Mouse (Mus musculus) heart, adult 2 months (tissue): ENCODE results near the gene Pde8a. TPM values are rescaled to one million over a fixed set of nuclear protein-coding genes. Genes with fewer than 3 reads are reported as not detected.
"Not testable (repeated sequence)": the region's sequence is repeated elsewhere in the genome, so short reads cannot be mapped to it uniquely, and the experiment has no call there.

Source experiments
- DNase-seq, 2 experiments: peaks; one replicate each; pipeline ENCODE4 v3.0.0; 2021
- H3K27ac ChIP-seq: fragments of 200-600 bp; 2 replicates; pipeline ENCODE4 v1.8.1; 2022
- H3K27me3 ChIP-seq: fragments of 200-500 bp; 2 replicates; pipeline ENCODE4 v1.6.1; 2012; ENCODE audit warnings: mild to moderate bottlenecking, low read length, inconsistent platforms, mixed read lengths; ENCODE audit not compliant: control insufficient read depth, insufficient read depth
- H3K36me3 ChIP-seq: fragments of 200-500 bp; 2 replicates; pipeline ENCODE4 v1.6.1; 2012; ENCODE audit warnings: low read length, inconsistent platforms; ENCODE audit not compliant: control insufficient read depth, insufficient read depth
- H3K4me1 ChIP-seq: fragments of 200-500 bp; 2 replicates; pipeline ENCODE4 v1.6.1; 2011; ENCODE audit warnings: low read length; ENCODE audit not compliant: control insufficient read depth, insufficient read depth
- H3K4me3 ChIP-seq: fragments of 200-600 bp; 2 replicates; pipeline ENCODE4 v1.8.1; 2022
- H3K79me2 ChIP-seq: fragments of 200-500 bp; replicated peaks from 2 replicates; pipeline ENCODE4 v1.6.1; 2012; ENCODE audit warnings: mild to moderate bottlenecking, inconsistent platforms, low read length, moderate library complexity, mixed read lengths; ENCODE audit not compliant: control insufficient read depth, insufficient read depth
- H3K9ac ChIP-seq: fragments of 200-500 bp; 2 replicates; pipeline ENCODE4 v1.6.1; 2012; ENCODE audit warnings: low read depth, mild to moderate bottlenecking, control low read depth, inconsistent platforms, low read length, mixed read lengths
- CTCF ChIP-seq: fragments of 200-600 bp; IDR thresholded peaks from 2 replicates; pipeline ENCODE4 v1.8.1; 2022; ENCODE audit warnings: antibody characterized with exemption, mild to moderate bottlenecking, moderate library complexity
- EP300 ChIP-seq: fragments of 200-500 bp; IDR thresholded peaks from 2 replicates; pipeline ENCODE4 v1.6.1; 2011; ENCODE audit warnings: low read depth, low read length, control low read depth; ENCODE audit not compliant: insufficient read depth
- POLR2A ChIP-seq: fragments of 200-500 bp; IDR thresholded peaks from 2 replicates; pipeline ENCODE4 v1.6.1; 2011; ENCODE audit warnings: mild to moderate bottlenecking, low read depth, low read length, control low read depth; ENCODE audit not compliant: insufficient read depth
- WGBS: fragments of 180-500 bp; shearing (Covaris S2); methylation state at CpG from one replicate; pipeline ENCODE4 v1.1.7; 2018; 5-methylcytosine and 5-hydroxymethylcytosine counted together
- intact Hi-C: fragments of 180-260 bp; cut with DNase I; formaldehyde crosslinking; loops from one replicate; pipeline ENCODE4 v1.15.1; 2025
- polyA plus RNA-seq: library from polyadenylated mRNA; depleted of rRNA; stranded (reverse); fragments of >200 nt; gene quantifications from 2 replicates; pipeline ENCODE4 v1.2.3, GENCODE M21; 2012
- total RNA-seq, 2 experiments: library from RNA; stranded (reverse); gene quantifications; 2 replicates each; pipeline ENCODE4 v1.2.3; 2021

Gene Pde8a
- total and polyA plus RNA-seq, 3 experiments = 7.8 to 13.0 (median 12.2) TPM

DNA sequence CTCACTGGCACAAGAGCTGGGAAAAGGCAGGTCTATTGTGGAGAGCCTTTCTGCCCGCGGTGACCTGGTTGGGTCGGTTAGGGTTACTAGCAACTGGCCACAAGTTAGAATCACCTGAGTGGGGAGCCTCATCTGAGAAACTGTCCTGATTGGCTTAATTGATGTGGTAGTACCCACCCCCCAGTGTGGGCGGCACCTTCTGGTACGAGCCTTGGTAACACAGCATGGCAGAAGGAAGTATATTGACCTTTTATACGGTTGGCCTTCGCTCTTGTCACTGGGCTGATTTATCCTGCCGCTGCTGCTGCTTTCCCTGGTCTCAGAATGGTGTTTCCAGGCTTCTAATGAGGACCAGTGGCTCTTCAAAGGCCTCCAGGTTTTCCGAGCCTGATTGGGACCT, 24.2 kb upstream of the Pde8a start:
- intact Hi-C loops = no loop called here
- Histone ChIP-seq H3K4me3 (no peak overlapping the region), H3K36me3 (no peaks in the 10 kb centered on the region), H3K4me1 (no peaks in the 10 kb centered on the region), H3K27me3 (no peaks in the 10 kb centered on the region), H3K9ac (no peak overlapping the region), H3K79me2 (no peaks in the 10 kb centered on the region), H3K27ac (no peak overlapping the region)
- DNase-seq = no peak
- TF ChIP-seq EP300 = no peak
- TF ChIP-seq CTCF = no peak
- no peak for TF ChIP-seq POLR2A
- 74% methylated on average over 9 of the region's 9 CpGs for WGBS

DNA sequence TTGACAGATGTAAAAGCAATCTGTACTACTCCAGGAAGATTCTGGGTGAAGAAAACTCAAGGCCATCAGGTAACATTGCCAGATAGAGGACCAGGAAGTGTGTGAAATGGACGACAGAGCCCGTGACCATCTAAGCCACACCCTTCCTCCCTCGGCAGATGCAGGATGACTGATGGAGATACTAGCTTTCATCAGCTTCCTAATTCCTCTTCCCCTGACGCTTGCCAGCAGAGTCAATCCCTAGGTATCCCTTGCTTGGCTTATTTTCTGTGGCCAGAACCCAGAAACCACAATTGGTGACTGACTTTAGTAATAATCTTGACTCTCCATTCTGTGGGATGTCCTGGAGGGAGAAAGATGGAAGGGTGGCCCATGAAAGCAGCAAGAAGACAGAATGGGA, 17.9 kb upstream of the Pde8a start:
- no peak for DNase-seq
- Histone ChIP-seq H3K36me3 (no peaks in the 10 kb centered on the region), H3K79me2 (no peaks in the 10 kb centered on the region), H3K9ac (no peak overlapping the region), H3K27me3 (no peaks in the 10 kb centered on the region), H3K27ac (no peak overlapping the region), H3K4me1 (no peaks in the 10 kb centered on the region), H3K4me3 (no peak overlapping the region)
- WGBS = 22% methylated on average over 4 of the region's 4 CpGs
- TF ChIP-seq POLR2A = no peak
- TF ChIP-seq EP300 = no peak
- intact Hi-C loops = no loop called here

DNA sequence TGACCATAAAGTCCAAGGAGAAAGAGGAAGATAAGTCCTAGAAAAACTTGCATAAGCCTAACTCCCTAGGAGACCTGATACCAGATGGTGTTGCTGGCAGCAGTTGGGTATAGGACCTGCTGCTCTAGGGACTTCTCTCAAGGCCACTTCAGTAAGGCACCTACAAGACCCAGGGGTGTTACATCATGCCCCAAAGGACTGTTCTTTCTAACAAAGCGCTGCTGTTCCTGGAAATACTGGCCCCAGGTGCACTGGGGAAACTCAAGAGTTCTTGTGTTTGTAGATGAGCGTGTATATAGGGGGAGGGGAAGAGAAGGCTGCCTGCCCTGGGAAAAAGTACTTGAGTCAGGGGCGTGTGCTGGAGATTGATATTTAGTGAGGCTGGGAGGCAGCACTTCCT, 16.6 kb upstream of the Pde8a start:
- WGBS = 83% methylated on average over 3 of the region's 3 CpGs
- TF ChIP-seq POLR2A (no peak), EP300 (no peak), CTCF (no peak)
- intact Hi-C loops = no loop called here
- Histone ChIP-seq H3K4me3 (no peak overlapping the region), H3K4me1 (no peaks in the 10 kb centered on the region), H3K79me2 (no peaks in the 10 kb centered on the region), H3K27me3 (no peaks in the 10 kb centered on the region), H3K27ac (no peak overlapping the region), H3K9ac (no peak overlapping the region), H3K36me3 (no peaks in the 10 kb centered on the region)
- no peak for DNase-seq

DNA sequence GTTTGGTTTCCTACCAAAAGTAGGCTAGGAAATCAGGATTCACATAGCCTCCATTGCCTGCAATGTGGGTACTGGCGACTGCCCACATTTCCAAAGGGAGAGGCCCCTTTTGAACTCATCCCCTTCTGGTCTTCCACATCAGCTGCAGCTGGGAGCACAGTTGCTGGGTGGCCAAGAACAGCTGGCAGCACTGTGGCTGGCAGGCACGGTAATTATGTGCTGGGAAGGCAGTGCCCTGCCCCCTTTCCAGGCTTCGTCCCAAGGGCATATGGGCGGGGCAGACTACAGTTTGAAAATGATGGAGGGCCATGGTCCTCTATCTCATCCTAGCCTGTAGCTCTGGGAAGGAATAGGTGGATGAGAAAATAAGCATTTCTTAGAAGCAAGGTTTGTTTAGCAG, 14.9 kb upstream of the Pde8a start:
- H3K36me3 ChIP-seq = no peaks in the 10 kb centered on the region
- no peak overlapping the region for H3K27ac ChIP-seq
- DNase-seq = peak; percentile 20 to 28
- intact Hi-C loops = no loop called here
- WGBS = 39% methylated on average over 4 of the region's 4 CpGs
- no peaks in the 10 kb centered on the region for H3K4me1 ChIP-seq
- TF ChIP-seq EP300 = no peak
- TF ChIP-seq POLR2A = no peak
- TF ChIP-seq CTCF = no peak
- H3K4me3 ChIP-seq = no peak overlapping the region
- H3K27me3 ChIP-seq = no peaks in the 10 kb centered on the region
- H3K9ac ChIP-seq = no peak overlapping the region
- no peaks in the 10 kb centered on the region for H3K79me2 ChIP-seq

DNA sequence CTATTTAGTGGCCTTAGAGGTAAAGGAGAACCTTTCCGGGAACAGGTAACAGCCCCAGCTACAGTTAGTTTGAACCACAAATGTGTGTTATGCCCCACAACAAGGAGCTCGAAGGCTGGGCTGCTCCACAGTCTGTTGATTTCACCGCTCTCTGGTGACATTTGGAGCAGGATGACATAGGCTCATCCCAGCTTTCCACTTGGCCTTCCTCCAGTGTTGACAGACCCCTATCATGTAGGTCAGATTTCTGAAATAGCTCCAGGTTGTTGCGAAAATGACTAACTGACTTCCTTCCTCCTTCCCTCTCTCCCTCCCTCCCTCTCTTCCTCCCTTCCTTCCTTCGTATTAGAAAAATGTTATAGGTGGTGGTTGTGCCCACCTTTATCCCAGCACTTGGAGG, 14.3 kb upstream of the Pde8a start:
- Histone ChIP-seq H3K9ac (no peak overlapping the region), H3K4me3 (no peak overlapping the region), H3K79me2 (no peaks in the 10 kb centered on the region), H3K27ac (no peak overlapping the region), H3K27me3 (no peaks in the 10 kb centered on the region), H3K4me1 (no peaks in the 10 kb centered on the region), H3K36me3 (no peaks in the 10 kb centered on the region)
- intact Hi-C loops = no loop called here
- no peak for DNase-seq
- WGBS = 41% methylated on average over 5 of the region's 5 CpGs
- TF ChIP-seq CTCF (no peak), POLR2A (no peak), EP300 (no peak)

DNA sequence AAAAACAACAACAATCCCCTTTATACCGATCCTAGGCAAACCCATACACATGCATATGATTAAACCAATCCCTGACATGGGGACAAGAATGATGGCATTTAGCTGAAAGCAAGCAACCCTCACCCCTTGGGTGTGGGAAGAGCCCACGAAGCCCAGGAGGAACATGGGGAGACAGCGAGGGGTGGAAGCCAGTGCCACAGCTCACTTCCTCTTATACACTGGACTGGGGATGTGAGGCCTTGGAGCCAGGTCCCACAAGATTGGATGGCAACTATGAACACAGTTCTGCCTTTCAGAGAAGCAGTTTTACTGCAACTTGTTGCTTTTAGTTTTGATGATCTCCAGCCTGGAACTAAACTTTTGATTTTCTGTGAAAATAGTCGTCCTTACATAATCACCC, 13.6 kb upstream of the Pde8a start:
- Histone ChIP-seq H3K4me3 (no peak overlapping the region), H3K27me3 (no peaks in the 10 kb centered on the region), H3K4me1 (no peaks in the 10 kb centered on the region), H3K27ac (no peak overlapping the region), H3K79me2 (no peaks in the 10 kb centered on the region), H3K9ac (no peak overlapping the region), H3K36me3 (no peaks in the 10 kb centered on the region)
- DNase-seq = no peak
- intact Hi-C loops = no loop called here
- WGBS = 44% methylated on average over 4 of the region's 4 CpGs
- TF ChIP-seq POLR2A (no peak), CTCF (no peak), EP300 (no peak)

DNA sequence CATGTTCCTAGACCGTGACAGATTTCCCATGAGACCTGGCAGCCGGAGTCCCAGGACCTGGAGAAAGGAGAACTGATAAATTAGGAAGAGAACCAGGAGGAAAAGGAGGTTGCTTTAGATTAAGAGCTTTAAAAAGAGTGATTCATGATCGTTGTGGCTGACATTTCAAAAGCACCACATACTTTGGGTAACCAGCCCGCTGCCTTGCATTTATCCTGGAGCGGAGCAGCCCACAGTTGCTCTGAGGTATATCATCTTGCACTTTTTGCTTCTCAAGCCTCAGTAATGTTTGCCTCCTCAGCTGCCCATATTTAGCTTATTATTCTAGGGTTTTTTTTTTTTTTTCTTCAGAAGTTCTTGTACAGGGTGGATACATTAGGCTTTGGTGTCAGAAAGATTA, 11.0 kb upstream of the Pde8a start:
- 68% methylated on average over 5 of the region's 5 CpGs for WGBS
- DNase-seq = no peak
- Histone ChIP-seq H3K27me3 (no peaks in the 10 kb centered on the region), H3K79me2 (no peaks in the 10 kb centered on the region), H3K27ac (no peak overlapping the region), H3K4me1 (no peaks in the 10 kb centered on the region), H3K9ac (no peak overlapping the region), H3K4me3 (no peak overlapping the region), H3K36me3 (no peaks in the 10 kb centered on the region)
- intact Hi-C loops = no loop called here
- TF ChIP-seq CTCF (no peak), EP300 (no peak), POLR2A (no peak)

DNA sequence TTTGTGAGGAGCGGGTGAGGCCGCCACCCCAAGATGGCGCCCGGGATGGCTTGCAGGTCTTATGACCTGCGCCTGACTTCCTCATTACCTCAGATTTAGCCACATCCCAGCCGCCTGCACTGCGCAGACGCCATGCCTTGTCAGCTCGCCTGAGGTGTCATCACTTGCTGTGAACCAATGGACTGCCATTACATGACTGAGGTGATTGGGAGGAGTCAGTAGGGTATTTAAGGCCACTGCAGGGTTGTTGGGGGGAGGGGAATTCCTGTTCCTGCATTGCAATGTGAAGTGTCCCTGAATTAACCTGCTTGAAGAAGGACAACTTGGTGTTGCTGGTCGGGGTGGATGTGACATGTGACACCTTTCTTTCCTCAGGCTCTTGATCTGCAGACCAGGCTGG, 9.8 kb upstream of the Pde8a start:
- intact Hi-C loops, DNase-seq, H3K79me2 ChIP-seq, H3K4me1 ChIP-seq, H3K27ac ChIP-seq, H3K9ac ChIP-seq, H3K4me3 ChIP-seq, H3K36me3 ChIP-seq, H3K27me3 ChIP-seq: not testable (repeated sequence)
- WGBS = 88% methylated on average over 10 of the region's 10 CpGs
